Mouse (Mus musculus): Measurements from ENCODE around the gene Nasp. TPM values are rescaled to one million over a fixed set of nuclear protein-coding genes. Genes with fewer than 3 reads are reported as not detected.
"Not testable (repeated sequence)": the region's sequence is repeated elsewhere in the genome, so short reads cannot be mapped to it uniquely, and the experiment has no call there.

The Nasp gene
- polyA plus RNA-seq, 1 experiment = 21.8 TPM

- TF ChIP-seq CTCF (IDR thresholded peaks at IDR 0.05; ENCODE audit: borderline replicate concordance, insufficient read depth, low read depth, low read length) (no peak), POLR2A (IDR thresholded peaks at IDR 0.05; ENCODE audit: borderline replicate concordance, insufficient read depth, low read length) (no peak)
- H3K4me1 ChIP-seq (ENCODE audit: control insufficient read depth, insufficient read depth, low read length) = no peaks in the 10 kb centered on the region
- H3K27me3 ChIP-seq (ENCODE audit: control insufficient read depth, insufficient read depth, low read length) = no peaks in the 10 kb centered on the region
- no peak overlapping the region for H3K4me3 ChIP-seq (replicated peaks; ENCODE audit: insufficient read depth, low read depth, low read length)
- H3K27ac ChIP-seq (ENCODE audit: insufficient read depth, low read length) = no peak overlapping the region
- WGBS = 61% methylated on average over 6 of the region's 6 CpGs
- DNase-seq = no peak
Measured at GRCm38 (mm10) chr4:116660829-116661228, 33.1 kb upstream of the Nasp start.

GRCm38 (mm10) chr4:116659916-116660315 is 32.2 kb upstream of the Nasp start:
- WGBS = 82% methylated on average over 6 of the region's 6 CpGs
- H3K27ac ChIP-seq (ENCODE audit: insufficient read depth, low read length); H3K4me1 ChIP-seq (ENCODE audit: control insufficient read depth, insufficient read depth, low read length); H3K4me3 ChIP-seq (replicated peaks; ENCODE audit: insufficient read depth, low read depth, low read length); DNase-seq; H3K27me3 ChIP-seq (ENCODE audit: control insufficient read depth, insufficient read depth, low read length): not testable (repeated sequence)

- 19% methylated on average over 2 of the region's 2 CpGs for WGBS
- TF ChIP-seq CTCF (IDR thresholded peaks at IDR 0.05; ENCODE audit: borderline replicate concordance, insufficient read depth, low read depth, low read length) (no peak), POLR2A (IDR thresholded peaks at IDR 0.05; ENCODE audit: borderline replicate concordance, insufficient read depth, low read length) (no peak)
Measured at GRCm38 (mm10) chr4:116659474-116659873, 31.7 kb upstream of the Nasp start.

GRCm38 (mm10) chr4:116657971-116658370 is 30.2 kb upstream of the Nasp start:
- Histone ChIP-seq H3K27me3 (ENCODE audit: control insufficient read depth, insufficient read depth, low read length) (no peaks in the 10 kb centered on the region), H3K4me1 (ENCODE audit: control insufficient read depth, insufficient read depth, low read length) (no peaks in the 10 kb centered on the region), H3K27ac (ENCODE audit: insufficient read depth, low read length) (no peak overlapping the region), H3K4me3 (replicated peaks; ENCODE audit: insufficient read depth, low read depth, low read length) (no peak overlapping the region)
- DNase-seq = no peak
- 43% methylated on average over 3 of the region's 3 CpGs for WGBS
- no peak for TF ChIP-seq POLR2A (IDR thresholded peaks at IDR 0.05; ENCODE audit: borderline replicate concordance, insufficient read depth, low read length)
- no peak for TF ChIP-seq CTCF (IDR thresholded peaks at IDR 0.05; ENCODE audit: borderline replicate concordance, insufficient read depth, low read depth, low read length)

More at GRCm38 (mm10) chr4:116659474-116659873, 31.7 kb upstream of the Nasp start:
- no peaks in the 10 kb centered on the region for H3K27me3 ChIP-seq (ENCODE audit: control insufficient read depth, insufficient read depth, low read length)
- no peak overlapping the region for H3K4me3 ChIP-seq (replicated peaks; ENCODE audit: insufficient read depth, low read depth, low read length)
- H3K4me1 ChIP-seq (ENCODE audit: control insufficient read depth, insufficient read depth, low read length) = no peaks in the 10 kb centered on the region
- DNase-seq = no peak
- no peak overlapping the region for H3K27ac ChIP-seq (ENCODE audit: insufficient read depth, low read length)

- TF ChIP-seq CTCF (IDR thresholded peaks at IDR 0.05; ENCODE audit: borderline replicate concordance, insufficient read depth, low read depth, low read length) = no peak
- no peak for DNase-seq
- Histone ChIP-seq H3K27me3 (ENCODE audit: control insufficient read depth, insufficient read depth, low read length) (no peaks in the 10 kb centered on the region), H3K27ac (ENCODE audit: insufficient read depth, low read length) (no peak overlapping the region), H3K4me3 (replicated peaks; ENCODE audit: insufficient read depth, low read depth, low read length) (no peak overlapping the region), H3K4me1 (ENCODE audit: control insufficient read depth, insufficient read depth, low read length) (no peaks in the 10 kb centered on the region)
- WGBS = 82% methylated on average over 3 of the region's 3 CpGs
Measured at GRCm38 (mm10) chr4:116655658-116656057, 27.9 kb upstream of the Nasp start.

- no peak overlapping the region for H3K4me3 ChIP-seq (replicated peaks; ENCODE audit: insufficient read depth, low read depth, low read length)
- DNase-seq = no peak
- no peaks in the 10 kb centered on the region for H3K4me1 ChIP-seq (ENCODE audit: control insufficient read depth, insufficient read depth, low read length)
- no peak overlapping the region for H3K27ac ChIP-seq (ENCODE audit: insufficient read depth, low read length)
- no peak for TF ChIP-seq POLR2A (IDR thresholded peaks at IDR 0.05; ENCODE audit: borderline replicate concordance, insufficient read depth, low read length)
- TF ChIP-seq CTCF (IDR thresholded peaks at IDR 0.05; ENCODE audit: borderline replicate concordance, insufficient read depth, low read depth, low read length) = no peak
- WGBS = 68% methylated on average over 2 of the region's 2 CpGs
- H3K27me3 ChIP-seq (ENCODE audit: control insufficient read depth, insufficient read depth, low read length) = no peaks in the 10 kb centered on the region
Measured at GRCm38 (mm10) chr4:116655100-116655499, 27.4 kb upstream of the Nasp start.

GRCm38 (mm10) chr4:116653228-116653627 is 25.5 kb upstream of the Nasp start:
- no peak overlapping the region for H3K27ac ChIP-seq (ENCODE audit: insufficient read depth, low read length)
- no peak for DNase-seq
- no peaks in the 10 kb centered on the region for H3K4me1 ChIP-seq (ENCODE audit: control insufficient read depth, insufficient read depth, low read length)
- TF ChIP-seq CTCF (IDR thresholded peaks at IDR 0.05; ENCODE audit: borderline replicate concordance, insufficient read depth, low read depth, low read length) = no peak
- TF ChIP-seq POLR2A (IDR thresholded peaks at IDR 0.05; ENCODE audit: borderline replicate concordance, insufficient read depth, low read length) = no peak
- WGBS = 76% methylated on average over 6 of the region's 6 CpGs
- H3K27me3 ChIP-seq (ENCODE audit: control insufficient read depth, insufficient read depth, low read length) = no peaks in the 10 kb centered on the region
- H3K4me3 ChIP-seq (replicated peaks; ENCODE audit: insufficient read depth, low read depth, low read length) = no peak overlapping the region

- Histone ChIP-seq H3K4me1 (ENCODE audit: control insufficient read depth, insufficient read depth, low read length) (peaks cover 4% of the 10 kb centered on the region; the same call in 1 of the 2 replicates), H3K27ac (ENCODE audit: insufficient read depth, low read length) (peak overlapping the region; percentile 16; the same call in 1 of the 2 replicates), H3K4me3 (replicated peaks; ENCODE audit: insufficient read depth, low read depth, low read length) (peak overlapping the region; percentile 99), H3K27me3 (ENCODE audit: control insufficient read depth, insufficient read depth, low read length) (no peaks in the 10 kb centered on the region)
- no peak for TF ChIP-seq CTCF (IDR thresholded peaks at IDR 0.05; ENCODE audit: borderline replicate concordance, insufficient read depth, low read depth, low read length)
- TF ChIP-seq POLR2A (IDR thresholded peaks at IDR 0.05; ENCODE audit: borderline replicate concordance, insufficient read depth, low read length) = no peak
- no peak for DNase-seq
- WGBS = 9% methylated on average over 6 of the region's 6 CpGs
Measured at GRCm38 (mm10) chr4:116651797-116652135, 24.0 kb upstream of the Nasp start.

All from cerebellum, adult 2 months (tissue).